Mouse (Mus musculus) limb, embryonic 14.5 days (tissue): Measurements from ENCODE around the gene Fes. TPM values are rescaled to one million over a fixed set of nuclear protein-coding genes. Genes with fewer than 3 reads are reported as not detected.

Experiments
- ATAC-seq: fragments of 200-750 bp; cut with Nextera tagmentation; 2 replicates; pipeline ENCODE4 v1.8.0; 2017; ENCODE audit warnings: low read depth, moderate number of reproducible peaks, moderate TSS enrichment; ENCODE audit not compliant: low FRiP score
- DNase-seq: peaks from one replicate; pipeline ENCODE4 v3.0.0-alpha.2; 2015; ENCODE audit warnings: low spot score
- H3K27ac ChIP-seq: fragments of 300-500 bp; sonication (generic); replicated peaks from 2 replicates; pipeline ENCODE4 v1.5.1; 2014; ENCODE audit warnings: low read depth, mild to moderate bottlenecking, low read length, moderate library complexity, mixed read lengths
- H3K27me3 ChIP-seq: fragments of 300-500 bp; sonication (generic); 2 replicates; pipeline ENCODE4 v1.6.1; 2014; ENCODE audit warnings: low read length, mixed read lengths; ENCODE audit not compliant: control insufficient read depth, insufficient read depth
- H3K36me3 ChIP-seq: fragments of 300-500 bp; sonication (generic); 2 replicates; pipeline ENCODE4 v1.6.1; 2014; ENCODE audit warnings: mild to moderate bottlenecking, low read length, moderate library complexity, mixed read lengths; ENCODE audit not compliant: control insufficient read depth, insufficient read depth
- H3K4me1 ChIP-seq: fragments of 300-500 bp; sonication (generic); 2 replicates; pipeline ENCODE4 v1.6.1; 2014; ENCODE audit warnings: antibody characterized with exemption, low read length, mixed read lengths; ENCODE audit not compliant: control insufficient read depth, insufficient read depth
- H3K4me2 ChIP-seq: fragments of 300-500 bp; sonication (generic); replicated peaks from 2 replicates; pipeline ENCODE4 v1.6.1; 2014; ENCODE audit warnings: low read depth, mild to moderate bottlenecking, low read length, moderate library complexity; ENCODE audit not compliant: severe bottlenecking
- H3K4me3 ChIP-seq: fragments of 300-500 bp; sonication (generic); replicated peaks from 2 replicates; pipeline ENCODE4 v1.5.1; 2014; ENCODE audit warnings: low read length
- H3K9ac ChIP-seq: fragments of 300-500 bp; sonication (generic); 2 replicates; pipeline ENCODE4 v1.6.1; 2014; ENCODE audit warnings: mild to moderate bottlenecking, low read depth, low read length, moderate library complexity; ENCODE audit not compliant: severe bottlenecking
- H3K9me3 ChIP-seq: fragments of 300-500 bp; sonication (generic); 2 replicates; pipeline ENCODE4 v1.6.1; 2016; ENCODE audit warnings: low read length; ENCODE audit not compliant: control insufficient read depth
- POLR2A ChIP-seq: fragments of 200-500 bp; IDR thresholded peaks from 2 replicates; pipeline ENCODE4 v1.8.0; 2012; ENCODE audit warnings: inconsistent platforms, mild to moderate bottlenecking, moderate library complexity, borderline replicate concordance; ENCODE audit not compliant: insufficient read depth, insufficient read length; ENCODE audit errors: extremely low read depth
- WGBS: fragments of 180-500 bp; shearing (Covaris S2); extraction: QIAGEN DNeasy Blood & Tissue Kit; methylation state at CpG from one replicate; pipeline ENCODE4 v1.1.7; 2014; 5-methylcytosine and 5-hydroxymethylcytosine counted together
- polyA plus RNA-seq, 2 experiments: library from polyadenylated mRNA; depleted of rRNA in 1 of 2; stranded (reverse) in 1 of 2; unstranded in 1 of 2; fragments of >200 nt; fragmentation: Nextera tagmentation in 1 of 2; extraction: Ambion mirVana in 1 of 2; gene quantifications; 2 replicates each; pipeline versions ENCODE4 v1.2.1 to v1.2.3; 2012 to 2014

The Fes gene
- polyA plus RNA-seq, 2 experiments, result 12.6 to 23.5 TPM

GRCm38 (mm10) chr7:80371041-80371751 lies 16.6 kb downstream of the Fes start, which contains the start of gene Man2a2:
Gene Man2a2, minus strand, starts transcription at chr7:80371375.
- ATAC-seq, result peak; percentile 78
- DNase-seq, result peak; percentile 64
- Histone ChIP-seq H3K4me3 (peak within 1 kb of the TSS; percentile 91), H3K4me2 (peak within 1 kb of the TSS; percentile 68), H3K9me3 (no peaks in the 10 kb centered on the region), H3K27me3 (no peaks in the 10 kb centered on the region), H3K9ac (peak within 1 kb of the TSS; percentile 88), H3K36me3 (peaks cover 25% of the 10 kb centered on the region), H3K4me1 (peaks cover 12% of the 10 kb centered on the region), H3K27ac (peak within 1 kb of the TSS; percentile 82)
- WGBS, result 1% methylated on average over 52 of the region's 86 CpGs
- TF ChIP-seq POLR2A, result no peak

- peak overlapping the region; percentile 82 for H3K27ac ChIP-seq
- H3K27me3 ChIP-seq, result no peaks in the 10 kb centered on the region
- H3K36me3 ChIP-seq, result peaks cover 30% of the 10 kb centered on the region
- ATAC-seq, result peak; percentile 60; the same call in 1 of the 2 replicates
- peak; percentile 76 for DNase-seq
- peaks cover 12% of the 10 kb centered on the region for H3K4me1 ChIP-seq
- WGBS, result 3% methylated on average over 29 of the region's 31 CpGs
- TF ChIP-seq POLR2A, result no peak
- peak overlapping the region; percentile 88 for H3K9ac ChIP-seq
- peak overlapping the region; percentile 91 for H3K4me3 ChIP-seq
- no peaks in the 10 kb centered on the region for H3K9me3 ChIP-seq
- H3K4me2 ChIP-seq, result peak overlapping the region; percentile 68
Measured at GRCm38 (mm10) chr7:80370649-80371040, 17.1 kb downstream of the Fes start.

- TF ChIP-seq POLR2A, result no peak
- Histone ChIP-seq H3K27me3 (no peaks in the 10 kb centered on the region), H3K36me3 (peaks cover 31% of the 10 kb centered on the region), H3K27ac (peak overlapping the region; percentile 82; the same call in 1 of the 2 replicates), H3K9ac (peak overlapping the region; percentile 88), H3K4me1 (peaks cover 12% of the 10 kb centered on the region), H3K4me3 (peak overlapping the region; percentile 91), H3K4me2 (peak overlapping the region; percentile 68), H3K9me3 (no peaks in the 10 kb centered on the region)
- DNase-seq (no peak), ATAC-seq (no peak)
- WGBS, result 20% methylated on average over 4 of the region's 4 CpGs
Measured at GRCm38 (mm10) chr7:80369967-80370431, 17.7 kb downstream of the Fes start.

GRCm38 (mm10) chr7:80369461-80369860 lies 18.3 kb downstream of the Fes start:
- Histone ChIP-seq H3K27ac (no peak overlapping the region), H3K4me1 (peaks cover 12% of the 10 kb centered on the region), H3K4me3 (peak overlapping the region; percentile 91; the same call in 1 of the 2 replicates), H3K27me3 (no peaks in the 10 kb centered on the region), H3K9me3 (no peaks in the 10 kb centered on the region), H3K9ac (no peak overlapping the region), H3K36me3 (peaks cover 35% of the 10 kb centered on the region), H3K4me2 (peak overlapping the region; percentile 68)
- WGBS, result 52% methylated on average over 5 of the region's 5 CpGs
- no peak for TF ChIP-seq POLR2A
- DNase-seq (no peak), ATAC-seq (no peak)

GRCm38 (mm10) chr7:80368635-80369421 lies 18.9 kb downstream of the Fes start:
- no peak overlapping the region for H3K9ac ChIP-seq
- H3K36me3 ChIP-seq, result peaks cover 41% of the 10 kb centered on the region
- peaks cover 12% of the 10 kb centered on the region for H3K4me1 ChIP-seq
- no peaks in the 10 kb centered on the region for H3K27me3 ChIP-seq
- H3K4me3 ChIP-seq, result 0 out of 2 replicates have a peak overlapping the region, but pooled peaks have one; percentile 2
- TF ChIP-seq POLR2A, result no peak
- ATAC-seq, result no peak
- 71% methylated on average over 20 of the region's 20 CpGs for WGBS
- no peaks in the 10 kb centered on the region for H3K9me3 ChIP-seq
- no peak overlapping the region for H3K27ac ChIP-seq
- peak overlapping the region; percentile 68; the same call in 1 of the 2 replicates for H3K4me2 ChIP-seq
- no peak for DNase-seq
